In genomic region chr6:82237834-82238233, GRCm38 (mm10) we compare ENCODE assay signal across 11 mouse cellular contexts.
A peak's percentile ranks its signal among the peaks of the same experiment; 100 is the strongest.
DNase-seq lines count a peak whose midpoint lies in the region; ATAC-seq and TF ChIP-seq lines count a peak whose summit lies in the region.
"Had no signal": no experiment of that assay in that cellular context is flagged by ENCODE, and none has a peak within 500 bp of the region (broad histone marks: within the 10 kb centered on the region; RNA-seq: fewer than 3 reads in every experiment).

No protein-coding gene starts in this region.

- no peaks in the 10 kb centered on the region for H3K27me3 ChIP-seq in midbrain, embryonic 14.5 days (ENCODE audit: control insufficient read depth, insufficient read depth, low read length)
- no peaks in the 10 kb centered on the region for H3K27me3 ChIP-seq in midbrain, embryonic 16.5 days (ENCODE audit: control insufficient read depth, insufficient read depth, low read depth, low read length)
- H3K27me3 ChIP-seq in intestine, postnatal 0 days (replicated peaks; ENCODE audit: control insufficient read depth, insufficient read depth, low read length), result no peaks in the 10 kb centered on the region

- WGBS in midbrain, embryonic 14.5 days, result 29% methylated on average over 5 of the region's 5 CpGs
- 19% methylated on average over 5 of the region's 5 CpGs for WGBS in midbrain, embryonic 16.5 days
- WGBS in intestine, postnatal 0 days, result 43% methylated on average over 5 of the region's 5 CpGs

- no peak overlapping the region for H3K4me2 ChIP-seq in midbrain, embryonic 14.5 days (ENCODE audit: low read length)
- no peak overlapping the region for H3K4me2 ChIP-seq in midbrain, embryonic 16.5 days (ENCODE audit: low read length)
- no peak overlapping the region for H3K4me2 ChIP-seq in intestine, postnatal 0 days (replicated peaks; ENCODE audit: low read depth)

- no peaks in the 10 kb centered on the region for H3K36me3 ChIP-seq in midbrain, embryonic 14.5 days (ENCODE audit: control insufficient read depth, insufficient read depth, low read length)
- no peaks in the 10 kb centered on the region for H3K36me3 ChIP-seq in midbrain, embryonic 16.5 days (ENCODE audit: control insufficient read depth, insufficient read depth, low read length)
- H3K36me3 ChIP-seq in intestine, postnatal 0 days (ENCODE audit: control insufficient read depth, insufficient read depth), result no peaks in the 10 kb centered on the region

- no peak overlapping the region for H3K9ac ChIP-seq in midbrain, embryonic 14.5 days (replicated peaks; ENCODE audit: low read length)
- H3K9ac ChIP-seq in midbrain, embryonic 16.5 days (ENCODE audit: low read depth, low read length), result no peak overlapping the region
- no peak overlapping the region for H3K9ac ChIP-seq in intestine, postnatal 0 days (ENCODE audit: low read depth, low read length)
- H3K9ac ChIP-seq: liver, embryonic 14.5 days had no signal

- DNase-seq in midbrain, embryonic 14.5 days, result peak; percentile 4
- DNase-seq in cerebellum, postnatal 36 days, result peak; percentile 28 to 31
- peak; percentile 16 to 36 for DNase-seq in layer of hippocampus, postnatal 25 days (ENCODE audit: extremely low spot score in 1 of 2, low spot score in 1 of 2)
- no peak for DNase-seq in thymus, postnatal 10 days (ENCODE audit: low spot score in 2 of 2)
- DNase-seq in yolk sac, embryonic 10.5 days (ENCODE audit: low spot score), result no peak
- DNase-seq: gastrocnemius, postnatal 14 days; kidney, postnatal 25 days had no signal

- TF ChIP-seq CTCF in intestine, postnatal 0 days (IDR thresholded peaks at IDR 0.05; ENCODE audit: low read depth), result no peak

- H3K27ac ChIP-seq in midbrain, embryonic 14.5 days (replicated peaks; ENCODE audit: low read depth, low read length), result no peak overlapping the region
- no peak overlapping the region for H3K27ac ChIP-seq in midbrain, embryonic 16.5 days (ENCODE audit: low read length)
- no peak overlapping the region for H3K27ac ChIP-seq in intestine, postnatal 0 days (ENCODE audit: low read depth, low read length)
- H3K27ac ChIP-seq: liver, embryonic 14.5 days; macrophage had no signal

- H3K4me3 ChIP-seq in midbrain, embryonic 14.5 days (replicated peaks; ENCODE audit: low read depth, low read length), result no peak overlapping the region
- H3K4me3 ChIP-seq in midbrain, embryonic 16.5 days (ENCODE audit: low read depth, low read length), result no peak overlapping the region
- no peak overlapping the region for H3K4me3 ChIP-seq in intestine, postnatal 0 days (ENCODE audit: low read depth, low read length)

- H3K4me1 ChIP-seq in midbrain, embryonic 14.5 days (ENCODE audit: control insufficient read depth, insufficient read depth, low read length), result no peaks in the 10 kb centered on the region
- H3K4me1 ChIP-seq in midbrain, embryonic 16.5 days (ENCODE audit: control insufficient read depth, insufficient read depth, low read length), result no peaks in the 10 kb centered on the region
- H3K4me1 ChIP-seq in intestine, postnatal 0 days (replicated peaks; ENCODE audit: control insufficient read depth, insufficient read depth, low read length), result no peaks in the 10 kb centered on the region

- H3K9me3 ChIP-seq in midbrain, embryonic 14.5 days (ENCODE audit: control insufficient read depth, low read length), result no peaks in the 10 kb centered on the region
- no peaks in the 10 kb centered on the region for H3K9me3 ChIP-seq in midbrain, embryonic 16.5 days (replicated peaks; ENCODE audit: control insufficient read depth, low read length, poor library complexity, severe bottlenecking)
- H3K9me3 ChIP-seq in intestine, postnatal 0 days (ENCODE audit: control insufficient read depth), result no peaks in the 10 kb centered on the region

- no peak for ATAC-seq in midbrain, embryonic 14.5 days (ENCODE audit: low FRiP score, low TSS enrichment)
- ATAC-seq in midbrain, embryonic 16.5 days, result no peak
- ATAC-seq in intestine, postnatal 0 days, result no peak

Comparison
In these comparisons a context has a peak if more than half of its experiments do, and no peak if none do; other contexts are left out.
1. DNase-seq: peak in midbrain, embryonic 14.5 days (single experiment), cerebellum, postnatal 36 days (2 of 2) and layer of hippocampus, postnatal 25 days (2 of 2); none in thymus, postnatal 10 days (0 of 2) and yolk sac, embryonic 10.5 days (single experiment).